Mouse (Mus musculus): Measurements from ENCODE around the gene Rhcg. TPM values are rescaled to one million over a fixed set of nuclear protein-coding genes. Genes with fewer than 3 reads are reported as not detected.

Rhcg gene
- total RNA-seq, 4 experiments from 2014 or later: 0.15 TPM; not detected in 3

GRCm38 (mm10) chr7:79555368-79556034 lies 62.0 kb downstream of the Rhcg start:
- no peak for DNase-seq (ENCODE audit: low spot score in 2 of 2)

GRCm38 (mm10) chr7:79552702-79553101 lies 64.8 kb downstream of the Rhcg start:
- no peak for DNase-seq (ENCODE audit: low spot score in 2 of 2)

- DNase-seq (ENCODE audit: low spot score in 2 of 2): no peak
These were observed 68.4 kb downstream of the Rhcg start for GRCm38 (mm10) chr7:79548893-79549555.

- peak; percentile 31 to 43 for DNase-seq (ENCODE audit: low spot score in 2 of 2)
These were observed 70.4 kb downstream of the Rhcg start for GRCm38 (mm10) chr7:79547092-79547491.

GRCm38 (mm10) chr7:79545066-79545400 lies 72.4 kb downstream of the Rhcg start:
- DNase-seq (ENCODE audit: low spot score in 2 of 2): no peak

- DNase-seq (ENCODE audit: low spot score in 2 of 2): no peak
These were observed 73.0 kb downstream of the Rhcg start for GRCm38 (mm10) chr7:79544281-79545065.

Other genes with a start within 250 kb of the Rhcg start
- not detected for gene Rlbp1, start 230.6 kb downstream of the Rhcg start, total RNA-seq (2022)
- gene Fanci, start 225.7 kb downstream of the Rhcg start, total RNA-seq (2022): not detected
- 10 to 100 TPM; 26.0 to 43.5 (median 38.1) TPM for gene Polg, start 151.3 kb downstream of the Rhcg start, total RNA-seq (2022)
- not detected for gene Ticrr, start 42.5 kb upstream of the Rhcg start, total RNA-seq (2022)
- under 1 TPM; 0.27 to 0.52 (median 0.38) TPM for gene Kif7, start 98.1 kb upstream of the Rhcg start, total RNA-seq (2022)
- 10 to 100 TPM in 2 of 4 experiments, 1 to 10 TPM in 2; 1.7 to 34.7 (median 15.1) TPM for gene Plin1, start 115.2 kb upstream of the Rhcg start, total RNA-seq (2022)
- gene Pex11a, start 125.5 kb upstream of the Rhcg start, total RNA-seq (2022): 10 to 100 TPM; 12.3 to 17.2 (median 12.7) TPM
- under 1 TPM in 2 of 4 experiments, not detected in 2; 0.11 to 0.13 TPM for gene Wdr93, start 125.5 kb upstream of the Rhcg start, total RNA-seq (2022)
- not detected for gene Mesp1, start 176.1 kb upstream of the Rhcg start, total RNA-seq (2022)
- gene Mesp2, start 193.1 kb upstream of the Rhcg start, total RNA-seq (2022): not detected
- 1 to 10 TPM; 2.8 to 5.8 (median 3.5) TPM for gene Anpep, start 243.4 kb upstream of the Rhcg start, total RNA-seq (2022)

Measured in gastrocnemius, adult 8-10 months (tissue).